Mouse (Mus musculus) forebrain, embryonic 11.5 days (tissue): ENCODE data around the gene Slc37a3. TPM values are rescaled to one million over a fixed set of nuclear protein-coding genes. Genes with fewer than 3 reads are reported as not detected.
A peak's percentile ranks its signal among the peaks of the same experiment; 100 is the strongest.
"Not testable (repeated sequence)": the region's sequence is repeated elsewhere in the genome, so short reads cannot be mapped to it uniquely, and the experiment has no call there.

Source experiments
- ATAC-seq: fragments of 200-750 bp; cut with Nextera tagmentation; replicated peaks from 2 replicates; pipeline ENCODE4 v1.8.0; 2017; ENCODE audit warnings: moderate TSS enrichment; ENCODE audit not compliant: low FRiP score
- DNase-seq: peaks from one replicate; pipeline ENCODE4 v3.0.0-alpha.2; 2017; ENCODE audit warnings: low spot score
- H3K27ac ChIP-seq: fragments of 300-500 bp; sonication (generic); 2 replicates; pipeline ENCODE4 v1.5.1; 2014; ENCODE audit warnings: low read depth, low read length
- H3K27me3 ChIP-seq: fragments of 300-500 bp; sonication (generic); 2 replicates; pipeline ENCODE4 v1.6.1; 2014; ENCODE audit warnings: mild to moderate bottlenecking, low read length, mixed read lengths; ENCODE audit not compliant: control insufficient read depth, insufficient read depth
- H3K36me3 ChIP-seq: fragments of 300-500 bp; sonication (generic); 2 replicates; pipeline ENCODE4 v1.6.1; 2014; ENCODE audit warnings: mild to moderate bottlenecking, low read length, moderate library complexity, mixed read lengths; ENCODE audit not compliant: control insufficient read depth, insufficient read depth
- H3K4me1 ChIP-seq: fragments of 300-500 bp; sonication (generic); replicated peaks from 2 replicates; pipeline ENCODE4 v1.6.1; 2014; ENCODE audit warnings: low read length, mixed read lengths; ENCODE audit not compliant: control insufficient read depth, insufficient read depth
- H3K4me2 ChIP-seq: fragments of 300-500 bp; sonication (generic); 2 replicates; pipeline ENCODE4 v1.6.1; 2014; ENCODE audit warnings: low read depth, mild to moderate bottlenecking, low read length, moderate library complexity, mixed read lengths; ENCODE audit not compliant: severe bottlenecking
- H3K4me3 ChIP-seq: fragments of 300-500 bp; sonication (generic); 2 replicates; pipeline ENCODE4 v1.5.1; 2014; ENCODE audit warnings: low read depth, low read length
- H3K9ac ChIP-seq: fragments of 300-500 bp; sonication (generic); 2 replicates; pipeline ENCODE4 v1.6.1; 2014; ENCODE audit warnings: low read length
- H3K9me3 ChIP-seq: fragments of 300-500 bp; sonication (generic); 2 replicates; pipeline ENCODE4 v1.6.1; 2016; ENCODE audit warnings: low read length, mixed read lengths; ENCODE audit not compliant: control insufficient read depth
- WGBS: fragments of 180-500 bp; shearing (Covaris S2); extraction: QIAGEN DNeasy Blood & Tissue Kit; methylation state at CpG from one replicate; pipeline ENCODE4 v1.1.7; 2014; 5-methylcytosine and 5-hydroxymethylcytosine counted together
- polyA plus RNA-seq: library from polyadenylated mRNA; unstranded; fragments of >200 nt; fragmentation: Nextera tagmentation; extraction: Ambion mirVana; gene quantifications from 2 replicates; pipeline ENCODE4 v1.2.1, GENCODE M21; 2014

Slc37a3 gene
- polyA plus RNA-seq, 1 experiment from 2014 or later = 36.7 TPM

- Histone ChIP-seq H3K4me2 (no peak overlapping the region), H3K27ac (no peak overlapping the region), H3K27me3 (no peaks in the 10 kb centered on the region), H3K4me1 (no peaks in the 10 kb centered on the region), H3K9me3 (no peaks in the 10 kb centered on the region), H3K4me3 (no peak overlapping the region), H3K36me3 (no peaks in the 10 kb centered on the region; the same call in 1 of the 2 replicates), H3K9ac (no peak overlapping the region)
- ATAC-seq (no peak), DNase-seq (no peak)
- 78% methylated on average over 4 of the region's 4 CpGs for WGBS
These were observed 18.0 kb upstream of the Slc37a3 start for GRCm38 (mm10) chr6:39395471-39395870.

- Histone ChIP-seq H3K4me3 (no peak overlapping the region), H3K4me2 (no peak overlapping the region), H3K27ac (no peak overlapping the region), H3K4me1 (no peaks in the 10 kb centered on the region), H3K9ac (no peak overlapping the region), H3K9me3 (no peaks in the 10 kb centered on the region), H3K36me3 (no peaks in the 10 kb centered on the region), H3K27me3 (no peaks in the 10 kb centered on the region)
- WGBS = 95% methylated on average over 2 of the region's 2 CpGs
- ATAC-seq (no peak), DNase-seq (no peak)
These were observed 12.5 kb upstream of the Slc37a3 start for GRCm38 (mm10) chr6:39389988-39390387.

GRCm38 (mm10) chr6:39381125-39381880 lies 3.8 kb upstream of the Slc37a3 start, which contains the start of gene Rab19:
Rab19 (plus strand) TSS chr6:39381175.
- no peak within 1 kb of the TSS for H3K27ac ChIP-seq
- H3K36me3 ChIP-seq = no peaks in the 10 kb centered on the region
- H3K4me3 ChIP-seq = peak within 1 kb of the TSS; percentile 19
- no peak for ATAC-seq
- peaks cover 2% of the 10 kb centered on the region; the same call in 1 of the 2 replicates for H3K27me3 ChIP-seq
- 0 out of 2 replicates have a peak, but pooled peaks cover 4% of the 10 kb centered on the region for H3K4me1 ChIP-seq
- H3K9ac ChIP-seq = peak within 1 kb of the TSS; percentile 32; the same call in 1 of the 2 replicates
- 5% methylated on average over 20 of the region's 20 CpGs for WGBS
- peak within 1 kb of the TSS; percentile 42 for H3K4me2 ChIP-seq
- DNase-seq = no peak
- no peaks in the 10 kb centered on the region for H3K9me3 ChIP-seq

- DNase-seq (no peak), ATAC-seq (no peak)
- Histone ChIP-seq H3K27me3 (peaks cover 2% of the 10 kb centered on the region; the same call in 1 of the 2 replicates), H3K4me2 (no peak overlapping the region), H3K36me3 (no peaks in the 10 kb centered on the region), H3K27ac (no peak overlapping the region), H3K4me3 (no peak overlapping the region), H3K4me1 (0 out of 2 replicates have a peak, but pooled peaks cover 4% of the 10 kb centered on the region), H3K9ac (no peak overlapping the region), H3K9me3 (no peaks in the 10 kb centered on the region)
- WGBS = 93% methylated on average over 3 of the region's 3 CpGs
These were observed 2.8 kb upstream of the Slc37a3 start for GRCm38 (mm10) chr6:39380276-39380675.

GRCm38 (mm10) chr6:39379749-39380148 lies 2.3 kb upstream of the Slc37a3 start:
- Histone ChIP-seq H3K36me3 (no peaks in the 10 kb centered on the region), H3K27me3 (peaks cover 2% of the 10 kb centered on the region; the same call in 1 of the 2 replicates), H3K9me3 (no peaks in the 10 kb centered on the region), H3K27ac (no peak overlapping the region), H3K4me2 (no peak overlapping the region), H3K9ac (no peak overlapping the region), H3K4me3 (no peak overlapping the region), H3K4me1 (0 out of 2 replicates have a peak, but pooled peaks cover 4% of the 10 kb centered on the region)
- DNase-seq (no peak), ATAC-seq (no peak)
- WGBS = 82% methylated on average over 8 of the region's 8 CpGs

- H3K9ac ChIP-seq = no peak overlapping the region
- H3K36me3 ChIP-seq = no peaks in the 10 kb centered on the region
- 0 out of 2 replicates have a peak, but pooled peaks cover 4% of the 10 kb centered on the region for H3K4me1 ChIP-seq
- no peak for DNase-seq
- no peaks in the 10 kb centered on the region for H3K9me3 ChIP-seq
- no peak for ATAC-seq
- H3K27ac ChIP-seq = no peak overlapping the region
- peaks cover 2% of the 10 kb centered on the region; the same call in 1 of the 2 replicates for H3K27me3 ChIP-seq
- 59% methylated on average over 4 of the region's 4 CpGs for WGBS
- no peak overlapping the region for H3K4me3 ChIP-seq
- no peak overlapping the region for H3K4me2 ChIP-seq
These were observed 1.7 kb upstream of the Slc37a3 start for GRCm38 (mm10) chr6:39379224-39379623.

- ATAC-seq = not testable (repeated sequence)
- 75% methylated on average over 13 of the region's 13 CpGs for WGBS
These were observed 823 bp upstream of the Slc37a3 start for GRCm38 (mm10) chr6:39378161-39378835.

GRCm38 (mm10) chr6:39376775-39377174 lies 700 bp downstream of the Slc37a3 start:
- Histone ChIP-seq H3K9ac (peak overlapping the region; percentile 88), H3K4me1 (0 out of 2 replicates have a peak, but pooled peaks cover 4% of the 10 kb centered on the region), H3K9me3 (no peaks in the 10 kb centered on the region), H3K4me2 (peak overlapping the region; percentile 83), H3K4me3 (peak overlapping the region; percentile 93), H3K27ac (no peak overlapping the region), H3K27me3 (peaks cover 2% of the 10 kb centered on the region; the same call in 1 of the 2 replicates), H3K36me3 (no peaks in the 10 kb centered on the region)
- DNase-seq (peak; percentile 38), ATAC-seq (no peak)
- 30% methylated on average over 9 of the region's 9 CpGs for WGBS

More at GRCm38 (mm10) chr6:39378161-39378835, 823 bp upstream of the Slc37a3 start:
- not testable (repeated sequence) for H3K27ac ChIP-seq, H3K4me3 ChIP-seq, H3K9ac ChIP-seq, H3K4me2 ChIP-seq, H3K36me3 ChIP-seq, H3K4me1 ChIP-seq, H3K9me3 ChIP-seq, H3K27me3 ChIP-seq, DNase-seq
